Mouse (Mus musculus): ENCODE data around the gene C130026I21Rik. TPM values are rescaled to one million over a fixed set of nuclear protein-coding genes. Genes with fewer than 3 reads are reported as not detected.
"Not testable (repeated sequence)": the region's sequence is repeated elsewhere in the genome, so short reads cannot be mapped to it uniquely, and the experiment has no call there.

The C130026I21Rik gene
- polyA plus RNA-seq (2015; fragmentation: Nextera tagmentation; extraction: Ambion mirVana) = 0.43 and 0.57 TPM in 2 replicates

- not testable (repeated sequence) for H3K27me3 ChIP-seq (ENCODE audit: control insufficient read depth, insufficient read depth, low read length); H3K4me1 ChIP-seq (ENCODE audit: control insufficient read depth, insufficient read depth, low read length); ATAC-seq (replicated peaks; ENCODE audit: extremely low read depth, insufficient read depth, low FRiP score); H3K4me3 ChIP-seq (ENCODE audit: low read length); H3K36me3 ChIP-seq (ENCODE audit: control insufficient read depth, insufficient read depth); H3K27ac ChIP-seq (ENCODE audit: low read length); H3K9ac ChIP-seq (ENCODE audit: low read length); H3K9me3 ChIP-seq (replicated peaks; ENCODE audit: control insufficient read depth, low read length); H3K4me2 ChIP-seq (ENCODE audit: low read depth, low read length)
- WGBS = no CpG with 5 or more reads among the region's 6 CpGs
Measured at GRCm38 (mm10) chr1:85270466-85270865, at the start of gene C130026I21Rik. TSS of gene C130026I21Rik (minus strand) at chr1:85270566.

GRCm38 (mm10) chr1:85287063-85287462 is 16.7 kb upstream of the C130026I21Rik start:
- H3K4me3 ChIP-seq (ENCODE audit: low read length); H3K36me3 ChIP-seq (ENCODE audit: control insufficient read depth, insufficient read depth); H3K4me1 ChIP-seq (ENCODE audit: control insufficient read depth, insufficient read depth, low read length); H3K27me3 ChIP-seq (ENCODE audit: control insufficient read depth, insufficient read depth, low read length); H3K27ac ChIP-seq (ENCODE audit: low read length); H3K9me3 ChIP-seq (replicated peaks; ENCODE audit: control insufficient read depth, low read length); H3K4me2 ChIP-seq (ENCODE audit: low read depth, low read length); ATAC-seq (replicated peaks; ENCODE audit: extremely low read depth, insufficient read depth, low FRiP score); H3K9ac ChIP-seq (ENCODE audit: low read length): not testable (repeated sequence)
- 35% methylated on average over 4 of the region's 5 CpGs for WGBS

- not testable (repeated sequence) for H3K27ac ChIP-seq (ENCODE audit: low read length); H3K27me3 ChIP-seq (ENCODE audit: control insufficient read depth, insufficient read depth, low read length); H3K9ac ChIP-seq (ENCODE audit: low read length); H3K4me2 ChIP-seq (ENCODE audit: low read depth, low read length); ATAC-seq (replicated peaks; ENCODE audit: extremely low read depth, insufficient read depth, low FRiP score); H3K9me3 ChIP-seq (replicated peaks; ENCODE audit: control insufficient read depth, low read length); H3K4me3 ChIP-seq (ENCODE audit: low read length); H3K4me1 ChIP-seq (ENCODE audit: control insufficient read depth, insufficient read depth, low read length); H3K36me3 ChIP-seq (ENCODE audit: control insufficient read depth, insufficient read depth)
- 59% methylated on average over 3 of the region's 5 CpGs for WGBS
Measured at GRCm38 (mm10) chr1:85276421-85276820, 6.1 kb upstream of the C130026I21Rik start.

- not testable (repeated sequence) for H3K36me3 ChIP-seq (ENCODE audit: control insufficient read depth, insufficient read depth); H3K9me3 ChIP-seq (replicated peaks; ENCODE audit: control insufficient read depth, low read length); H3K4me1 ChIP-seq (ENCODE audit: control insufficient read depth, insufficient read depth, low read length); H3K27me3 ChIP-seq (ENCODE audit: control insufficient read depth, insufficient read depth, low read length); H3K4me3 ChIP-seq (ENCODE audit: low read length); H3K9ac ChIP-seq (ENCODE audit: low read length); H3K4me2 ChIP-seq (ENCODE audit: low read depth, low read length); ATAC-seq (replicated peaks; ENCODE audit: extremely low read depth, insufficient read depth, low FRiP score); H3K27ac ChIP-seq (ENCODE audit: low read length)
- WGBS = 28% methylated on average over 1 of the region's 2 CpGs
Measured at GRCm38 (mm10) chr1:85258634-85259033, 11.7 kb downstream of the C130026I21Rik start.

GRCm38 (mm10) chr1:85255217-85255616 is 15.1 kb downstream of the C130026I21Rik start:
- H3K9me3 ChIP-seq (replicated peaks; ENCODE audit: control insufficient read depth, low read length); H3K27me3 ChIP-seq (ENCODE audit: control insufficient read depth, insufficient read depth, low read length); H3K4me1 ChIP-seq (ENCODE audit: control insufficient read depth, insufficient read depth, low read length); H3K9ac ChIP-seq (ENCODE audit: low read length); H3K4me3 ChIP-seq (ENCODE audit: low read length); ATAC-seq (replicated peaks; ENCODE audit: extremely low read depth, insufficient read depth, low FRiP score); H3K27ac ChIP-seq (ENCODE audit: low read length); H3K4me2 ChIP-seq (ENCODE audit: low read depth, low read length); H3K36me3 ChIP-seq (ENCODE audit: control insufficient read depth, insufficient read depth): not testable (repeated sequence)
- 44% methylated on average over 2 of the region's 3 CpGs for WGBS

GRCm38 (mm10) chr1:85251211-85251610 is 19.2 kb downstream of the C130026I21Rik start:
- H3K4me1 ChIP-seq (ENCODE audit: control insufficient read depth, insufficient read depth, low read length); H3K36me3 ChIP-seq (ENCODE audit: control insufficient read depth, insufficient read depth); H3K27ac ChIP-seq (ENCODE audit: low read length); H3K4me2 ChIP-seq (ENCODE audit: low read depth, low read length); H3K9me3 ChIP-seq (replicated peaks; ENCODE audit: control insufficient read depth, low read length); ATAC-seq (replicated peaks; ENCODE audit: extremely low read depth, insufficient read depth, low FRiP score); H3K27me3 ChIP-seq (ENCODE audit: control insufficient read depth, insufficient read depth, low read length); H3K9ac ChIP-seq (ENCODE audit: low read length); H3K4me3 ChIP-seq (ENCODE audit: low read length): not testable (repeated sequence)
- 68% methylated on average over 4 of the region's 4 CpGs for WGBS

- H3K27ac ChIP-seq (ENCODE audit: low read length); H3K4me1 ChIP-seq (ENCODE audit: control insufficient read depth, insufficient read depth, low read length); H3K9me3 ChIP-seq (replicated peaks; ENCODE audit: control insufficient read depth, low read length); H3K27me3 ChIP-seq (ENCODE audit: control insufficient read depth, insufficient read depth, low read length); H3K4me2 ChIP-seq (ENCODE audit: low read depth, low read length); ATAC-seq (replicated peaks; ENCODE audit: extremely low read depth, insufficient read depth, low FRiP score); H3K9ac ChIP-seq (ENCODE audit: low read length); H3K36me3 ChIP-seq (ENCODE audit: control insufficient read depth, insufficient read depth); H3K4me3 ChIP-seq (ENCODE audit: low read length): not testable (repeated sequence)
- 53% methylated on average over 3 of the region's 3 CpGs for WGBS
Measured at GRCm38 (mm10) chr1:85248985-85249384, 21.4 kb downstream of the C130026I21Rik start.

GRCm38 (mm10) chr1:85246776-85247460 is 23.4 kb downstream of the C130026I21Rik start:
- H3K36me3 ChIP-seq (ENCODE audit: control insufficient read depth, insufficient read depth); ATAC-seq (replicated peaks; ENCODE audit: extremely low read depth, insufficient read depth, low FRiP score): not testable (repeated sequence)
- WGBS = 63% methylated on average over 8 of the region's 8 CpGs

GRCm38 (mm10) chr1:85246266-85246665 is 24.1 kb downstream of the C130026I21Rik start:
- not testable (repeated sequence) for H3K9ac ChIP-seq (ENCODE audit: low read length); H3K27me3 ChIP-seq (ENCODE audit: control insufficient read depth, insufficient read depth, low read length); H3K4me1 ChIP-seq (ENCODE audit: control insufficient read depth, insufficient read depth, low read length); H3K4me2 ChIP-seq (ENCODE audit: low read depth, low read length); ATAC-seq (replicated peaks; ENCODE audit: extremely low read depth, insufficient read depth, low FRiP score); H3K9me3 ChIP-seq (replicated peaks; ENCODE audit: control insufficient read depth, low read length); H3K4me3 ChIP-seq (ENCODE audit: low read length); H3K27ac ChIP-seq (ENCODE audit: low read length); H3K36me3 ChIP-seq (ENCODE audit: control insufficient read depth, insufficient read depth)
- 71% methylated on average over 4 of the region's 5 CpGs for WGBS

More at GRCm38 (mm10) chr1:85246776-85247460, 23.4 kb downstream of the C130026I21Rik start:
- H3K4me2 ChIP-seq (ENCODE audit: low read depth, low read length); H3K4me3 ChIP-seq (ENCODE audit: low read length); H3K9ac ChIP-seq (ENCODE audit: low read length); H3K27ac ChIP-seq (ENCODE audit: low read length); H3K27me3 ChIP-seq (ENCODE audit: control insufficient read depth, insufficient read depth, low read length); H3K4me1 ChIP-seq (ENCODE audit: control insufficient read depth, insufficient read depth, low read length); H3K9me3 ChIP-seq (replicated peaks; ENCODE audit: control insufficient read depth, low read length): not testable (repeated sequence)
